Mouse (Mus musculus) urinary bladder, postnatal 4 days (tissue): ENCODE data around the gene Dcdc2b.

Source experiments
- DNase-seq, 2 experiments: peaks; one replicate each; pipeline ENCODE4 v3.0.0; 2021 to 2022; ENCODE audit warnings: low spot score in 2 of 2

Dcdc2b gene

GRCm38 (mm10) chr4:129578466-129578865 lies 35.6 kb downstream of the Dcdc2b start, which contains the start of gene Fam167b:
TSS of gene Fam167b (minus strand) at chr4:129578549.
- DNase-seq = no peak

- no peak for DNase-seq
Measured at GRCm38 (mm10) chr4:129577688-129578087, 36.4 kb downstream of the Dcdc2b start.

- peak in 1 of 2 experiments; percentile 78 for DNase-seq
Measured at GRCm38 (mm10) chr4:129576863-129577491, 37.1 kb downstream of the Dcdc2b start.

GRCm38 (mm10) chr4:129575171-129575844 lies 38.7 kb downstream of the Dcdc2b start:
- DNase-seq = no peak

GRCm38 (mm10) chr4:129573430-129573829 lies 40.6 kb downstream of the Dcdc2b start, which contains the start of gene Lck:
TSS of gene Lck (minus strand) at chr4:129573641.
- no peak for DNase-seq

GRCm38 (mm10) chr4:129573093-129573370 lies 41.0 kb downstream of the Dcdc2b start:
- no peak for DNase-seq

GRCm38 (mm10) chr4:129572236-129573092 lies 41.6 kb downstream of the Dcdc2b start:
- DNase-seq = no peak

- no peak for DNase-seq
Measured at GRCm38 (mm10) chr4:129571551-129572084, 42.4 kb downstream of the Dcdc2b start.

GRCm38 (mm10) chr4:129570028-129570427 lies 44.0 kb downstream of the Dcdc2b start:
- no peak for DNase-seq

- DNase-seq = no peak
Measured at GRCm38 (mm10) chr4:129568366-129568765, 45.7 kb downstream of the Dcdc2b start.

GRCm38 (mm10) chr4:129565139-129565538 lies 48.9 kb downstream of the Dcdc2b start:
- DNase-seq = no peak

- no peak for DNase-seq
Measured at GRCm38 (mm10) chr4:129563718-129564117, 50.3 kb downstream of the Dcdc2b start.

GRCm38 (mm10) chr4:129561184-129561583 lies 52.9 kb downstream of the Dcdc2b start:
- DNase-seq = no peak
